Mouse (Mus musculus): ENCODE data around the gene Rasal3. TPM values are rescaled to one million over a fixed set of nuclear protein-coding genes. Genes with fewer than 3 reads are reported as not detected.

Rasal3 gene
- polyA plus RNA-seq, 1 experiment from 2014 or later = 0.52 TPM

DNA sequence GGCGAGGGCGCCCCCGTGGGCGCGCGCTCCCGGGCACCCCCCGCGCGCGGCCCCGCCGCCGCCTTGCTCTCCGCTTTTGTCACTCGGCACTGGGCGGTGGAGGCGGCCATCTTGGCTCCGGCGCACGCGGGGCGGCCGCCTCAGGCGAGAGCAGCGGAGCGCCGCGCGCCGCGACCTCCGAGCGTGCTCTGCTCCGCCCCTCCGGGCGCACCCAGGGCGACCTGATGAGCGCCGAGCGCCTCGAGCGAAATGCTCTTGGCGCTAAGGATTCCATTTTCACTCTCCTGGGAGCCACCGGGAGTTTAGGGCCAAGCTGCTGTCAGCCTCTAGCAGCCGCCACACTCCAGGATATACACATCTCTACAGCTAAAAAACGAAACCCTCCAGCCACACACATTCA is 39.1 kb downstream of the Rasal3 start:
- 3% methylated on average over 19 of the region's 47 CpGs for WGBS
- Histone ChIP-seq H3K36me3 (ENCODE audit: control insufficient read depth, insufficient read depth, low read length) (peaks cover 41% of the 10 kb centered on the region), H3K4me1 (ENCODE audit: control insufficient read depth, insufficient read depth, low read length) (peaks cover 15% of the 10 kb centered on the region), H3K9me3 (replicated peaks; ENCODE audit: control insufficient read depth, low read length) (no peaks in the 10 kb centered on the region), H3K4me3 (ENCODE audit: low read depth, low read length) (peak overlapping the region; percentile 87), H3K27ac (ENCODE audit: low read depth, low read length) (peak overlapping the region; percentile 74), H3K9ac (ENCODE audit: low read length) (peak overlapping the region; percentile 96), H3K4me2 (ENCODE audit: low read length) (peak overlapping the region; percentile 92), H3K27me3 (replicated peaks; ENCODE audit: control insufficient read depth, insufficient read depth, low read length) (no peaks in the 10 kb centered on the region)
- peak; percentile 97 for DNase-seq (ENCODE audit: low spot score)
- peak; percentile 97 for ATAC-seq

- Histone ChIP-seq H3K36me3 (ENCODE audit: control insufficient read depth, insufficient read depth, low read length) (peaks cover 46% of the 10 kb centered on the region), H3K4me1 (ENCODE audit: control insufficient read depth, insufficient read depth, low read length) (peaks cover 15% of the 10 kb centered on the region), H3K4me3 (ENCODE audit: low read depth, low read length) (peak overlapping the region; percentile 87), H3K4me2 (ENCODE audit: low read length) (peak overlapping the region; percentile 92), H3K9me3 (replicated peaks; ENCODE audit: control insufficient read depth, low read length) (no peaks in the 10 kb centered on the region), H3K9ac (ENCODE audit: low read length) (peak overlapping the region; percentile 96), H3K27ac (ENCODE audit: low read depth, low read length) (peak overlapping the region; percentile 74), H3K27me3 (replicated peaks; ENCODE audit: control insufficient read depth, insufficient read depth, low read length) (no peaks in the 10 kb centered on the region)
- ATAC-seq (peak; percentile 63), DNase-seq (ENCODE audit: low spot score) (no peak)
- 0% methylated on average over 22 of the region's 50 CpGs for WGBS
Observed at GRCm38 (mm10) chr17:32363821-32364301, 39.5 kb downstream of the Rasal3 start.

DNA sequence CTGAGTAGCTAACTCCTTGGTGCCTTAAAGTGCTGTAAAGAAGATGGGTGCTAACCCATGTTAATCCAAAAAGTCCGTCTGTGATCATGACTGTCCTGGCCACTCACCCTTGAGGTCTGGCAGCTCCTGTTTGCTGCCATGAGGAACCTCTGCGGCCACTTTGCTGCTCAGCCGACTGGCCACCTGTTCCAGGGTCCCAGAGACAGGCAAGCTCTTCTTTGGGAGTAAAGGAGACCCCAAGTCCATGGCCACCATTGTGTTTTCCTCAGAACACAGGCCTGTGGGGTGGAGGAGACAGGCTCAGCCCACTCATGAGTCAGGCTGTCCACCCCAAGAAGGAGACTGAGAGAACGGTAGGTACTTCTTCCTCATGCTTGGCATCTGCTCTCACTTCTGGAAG is 40.7 kb downstream of the Rasal3 start:
- Histone ChIP-seq H3K4me2 (ENCODE audit: low read length) (peak overlapping the region; percentile 92), H3K4me3 (ENCODE audit: low read depth, low read length) (peak overlapping the region; percentile 87), H3K27ac (ENCODE audit: low read depth, low read length) (no peak overlapping the region), H3K27me3 (replicated peaks; ENCODE audit: control insufficient read depth, insufficient read depth, low read length) (no peaks in the 10 kb centered on the region), H3K9me3 (replicated peaks; ENCODE audit: control insufficient read depth, low read length) (no peaks in the 10 kb centered on the region), H3K36me3 (ENCODE audit: control insufficient read depth, insufficient read depth, low read length) (peaks cover 57% of the 10 kb centered on the region), H3K4me1 (ENCODE audit: control insufficient read depth, insufficient read depth, low read length) (peaks cover 15% of the 10 kb centered on the region), H3K9ac (ENCODE audit: low read length) (0 out of 2 replicates have a peak overlapping the region, but pooled peaks have one; percentile 96)
- no peak for DNase-seq (ENCODE audit: low spot score)
- WGBS = 81% methylated on average over 4 of the region's 4 CpGs
- no peak for ATAC-seq

DNA sequence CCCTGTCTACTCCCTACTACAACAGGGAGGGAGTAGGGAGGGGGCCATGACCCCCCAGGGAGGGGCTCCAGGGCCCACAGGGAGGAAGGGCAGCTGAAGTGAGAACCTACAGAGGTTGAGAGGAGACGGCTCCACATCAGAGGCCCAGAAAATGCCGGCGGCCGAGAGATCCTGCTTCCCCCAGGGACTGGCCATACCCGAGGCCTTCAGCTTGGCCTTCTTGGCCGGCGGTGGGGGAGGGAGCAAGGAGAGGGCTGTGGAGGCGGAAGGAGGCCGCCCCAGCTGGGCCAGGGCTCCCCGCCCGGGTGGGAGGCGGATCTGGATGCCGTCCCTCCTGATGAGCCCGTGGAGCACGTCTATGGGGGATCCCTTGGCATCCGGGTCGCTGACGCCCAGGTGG is 43.5 kb downstream of the Rasal3 start:
- Histone ChIP-seq H3K27me3 (replicated peaks; ENCODE audit: control insufficient read depth, insufficient read depth, low read length) (no peaks in the 10 kb centered on the region), H3K4me3 (ENCODE audit: low read depth, low read length) (no peak overlapping the region), H3K4me2 (ENCODE audit: low read length) (no peak overlapping the region), H3K36me3 (ENCODE audit: control insufficient read depth, insufficient read depth, low read length) (peaks cover 78% of the 10 kb centered on the region), H3K9ac (ENCODE audit: low read length) (no peak overlapping the region), H3K9me3 (replicated peaks; ENCODE audit: control insufficient read depth, low read length) (no peaks in the 10 kb centered on the region), H3K27ac (ENCODE audit: low read depth, low read length) (no peak overlapping the region), H3K4me1 (ENCODE audit: control insufficient read depth, insufficient read depth, low read length) (peaks cover 15% of the 10 kb centered on the region)
- whole genome bisulfite sequencing = 89% methylated on average over 14 of the region's 18 CpGs
- DNase-seq (ENCODE audit: low spot score) = no peak
- ATAC-seq = no peak

DNA sequence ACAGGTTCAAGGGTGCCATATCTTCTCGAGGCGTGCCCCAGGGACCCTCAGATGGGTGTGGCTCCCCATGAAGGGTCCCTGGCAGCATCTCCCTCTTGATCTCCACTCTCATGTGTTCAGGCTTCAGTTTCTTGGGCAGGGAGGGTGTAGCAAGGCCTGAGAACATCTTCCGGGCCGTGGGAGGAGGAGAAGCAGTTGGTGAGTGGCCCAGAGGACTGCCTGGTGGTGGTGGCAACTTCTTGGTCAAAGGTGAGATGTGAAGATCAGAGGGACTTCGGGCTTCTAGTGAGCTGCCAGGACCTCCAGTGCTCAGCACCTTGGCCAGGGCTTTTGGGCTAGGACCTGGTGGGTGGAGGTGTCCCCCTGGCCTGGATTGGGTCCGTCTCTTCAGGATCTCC is 44.4 kb downstream of the Rasal3 start:
- ATAC-seq = no peak

GRCm38 (mm10) chr17:32358192-32358942 is 45.0 kb downstream of the Rasal3 start:
- WGBS = 93% methylated on average over 7 of the region's 7 CpGs
- DNase-seq (ENCODE audit: low spot score) (no peak), ATAC-seq (no peak)
- no peak overlapping the region for H3K9ac ChIP-seq (ENCODE audit: low read length)
- H3K27ac ChIP-seq (ENCODE audit: low read depth, low read length) = no peak overlapping the region
- H3K27me3 ChIP-seq (replicated peaks; ENCODE audit: control insufficient read depth, insufficient read depth, low read length) = no peaks in the 10 kb centered on the region
- H3K4me2 ChIP-seq (ENCODE audit: low read length) = no peak overlapping the region
- H3K4me3 ChIP-seq (ENCODE audit: low read depth, low read length) = no peak overlapping the region
- peaks cover 94% of the 10 kb centered on the region for H3K36me3 ChIP-seq (ENCODE audit: control insufficient read depth, insufficient read depth, low read length)
- H3K4me1 ChIP-seq (ENCODE audit: control insufficient read depth, insufficient read depth, low read length) = peaks cover 14% of the 10 kb centered on the region
- H3K9me3 ChIP-seq (replicated peaks; ENCODE audit: control insufficient read depth, low read length) = no peaks in the 10 kb centered on the region

More for the DNA sequence above, 44.4 kb downstream of the Rasal3 start:
- H3K36me3 ChIP-seq (ENCODE audit: control insufficient read depth, insufficient read depth, low read length) = peaks cover 88% of the 10 kb centered on the region
- no peak overlapping the region for H3K4me2 ChIP-seq (ENCODE audit: low read length)
- H3K4me3 ChIP-seq (ENCODE audit: low read depth, low read length) = no peak overlapping the region
- H3K9ac ChIP-seq (ENCODE audit: low read length) = no peak overlapping the region
- peaks cover 15% of the 10 kb centered on the region for H3K4me1 ChIP-seq (ENCODE audit: control insufficient read depth, insufficient read depth, low read length)
- WGBS = 94% methylated on average over 6 of the region's 6 CpGs
- no peaks in the 10 kb centered on the region for H3K9me3 ChIP-seq (replicated peaks; ENCODE audit: control insufficient read depth, low read length)
- no peaks in the 10 kb centered on the region for H3K27me3 ChIP-seq (replicated peaks; ENCODE audit: control insufficient read depth, insufficient read depth, low read length)
- no peak for DNase-seq (ENCODE audit: low spot score)
- H3K27ac ChIP-seq (ENCODE audit: low read depth, low read length) = no peak overlapping the region

- H3K27me3 ChIP-seq (replicated peaks; ENCODE audit: control insufficient read depth, insufficient read depth, low read length) = no peaks in the 10 kb centered on the region
- H3K4me1 ChIP-seq (ENCODE audit: control insufficient read depth, insufficient read depth, low read length) = peaks cover 1% of the 10 kb centered on the region
- peaks cover 91% of the 10 kb centered on the region for H3K36me3 ChIP-seq (ENCODE audit: control insufficient read depth, insufficient read depth, low read length)
- no peak overlapping the region for H3K4me3 ChIP-seq (ENCODE audit: low read depth, low read length)
- H3K9ac ChIP-seq (ENCODE audit: low read length) = no peak overlapping the region
- no peak for ATAC-seq
- H3K4me2 ChIP-seq (ENCODE audit: low read length) = no peak overlapping the region
- H3K27ac ChIP-seq (ENCODE audit: low read depth, low read length) = no peak overlapping the region
- no peaks in the 10 kb centered on the region for H3K9me3 ChIP-seq (replicated peaks; ENCODE audit: control insufficient read depth, low read length)
- DNase-seq (ENCODE audit: low spot score) = no peak
- 87% methylated on average over 24 of the region's 24 CpGs for WGBS
Observed at GRCm38 (mm10) chr17:32356766-32357760, 46.3 kb downstream of the Rasal3 start.

GRCm38 (mm10) chr17:32356281-32356680 is 47.1 kb downstream of the Rasal3 start:
- DNase-seq (ENCODE audit: low spot score) = no peak
- Histone ChIP-seq H3K27ac (ENCODE audit: low read depth, low read length) (no peak overlapping the region), H3K36me3 (ENCODE audit: control insufficient read depth, insufficient read depth, low read length) (peaks cover 85% of the 10 kb centered on the region), H3K27me3 (replicated peaks; ENCODE audit: control insufficient read depth, insufficient read depth, low read length) (no peaks in the 10 kb centered on the region), H3K9ac (ENCODE audit: low read length) (no peak overlapping the region), H3K4me1 (ENCODE audit: control insufficient read depth, insufficient read depth, low read length) (no peaks in the 10 kb centered on the region), H3K9me3 (replicated peaks; ENCODE audit: control insufficient read depth, low read length) (no peaks in the 10 kb centered on the region), H3K4me2 (ENCODE audit: low read length) (no peak overlapping the region), H3K4me3 (ENCODE audit: low read depth, low read length) (no peak overlapping the region)
- WGBS = 92% methylated on average over 9 of the region's 9 CpGs
- no peak for ATAC-seq

Measured in forebrain, embryonic 14.5 days (tissue).